Mouse (Mus musculus): Measurements from ENCODE around the gene Akap14.
A peak's percentile ranks its signal among the peaks of the same experiment; 100 is the strongest.
"Not testable (repeated sequence)": the region's sequence is repeated elsewhere in the genome, so short reads cannot be mapped to it uniquely, and the experiment has no call there.

Akap14 gene

GRCm38 (mm10) chrX:37168742-37169141, at the start of gene Akap14:
Gene Akap14 (minus strand): TSS chrX:37168842.
- DNase-seq: no peak

GRCm38 (mm10) chrX:37210941-37211340, 42.3 kb upstream of the Akap14 start, which contains the start of gene Gm9:
Gene Gm9 (minus strand): TSS chrX:37211041.
- DNase-seq: no peak

GRCm38 (mm10) chrX:37198676-37199075, 30.0 kb upstream of the Akap14 start:
- no peak for DNase-seq

- peak in 1 of 2 experiments; percentile 17 for DNase-seq
Observed at GRCm38 (mm10) chrX:37191744-37192379, 23.2 kb upstream of the Akap14 start.

GRCm38 (mm10) chrX:37191105-37191743, 22.6 kb upstream of the Akap14 start, which contains the start of the genes Ndufa1 and Rnf113a1:
Gene Ndufa1 (minus strand): TSS chrX:37191163.
Gene Rnf113a1 (plus strand): TSS chrX:37191245.
- DNase-seq: peak; percentile 86

- no peak for DNase-seq
Observed at GRCm38 (mm10) chrX:37190755-37191104, 22.1 kb upstream of the Akap14 start.

- peak; percentile 12 to 16 for DNase-seq
Observed at GRCm38 (mm10) chrX:37184401-37184800, 15.8 kb upstream of the Akap14 start.

GRCm38 (mm10) chrX:37167085-37167484, 1.6 kb downstream of the Akap14 start:
- peak; percentile 40 to 44 for DNase-seq

- DNase-seq: no peak
Observed at GRCm38 (mm10) chrX:37163115-37163514, 5.5 kb downstream of the Akap14 start.

GRCm38 (mm10) chrX:37161169-37161568, 7.5 kb downstream of the Akap14 start:
- DNase-seq: no peak

- DNase-seq: peak in 1 of 2 experiments; percentile 6
Observed at GRCm38 (mm10) chrX:37157839-37158238, 10.8 kb downstream of the Akap14 start.

GRCm38 (mm10) chrX:37144954-37145353, 23.7 kb downstream of the Akap14 start:
- DNase-seq: peak in 1 of 2 experiments; percentile 9

- not testable (repeated sequence) for DNase-seq
Observed at GRCm38 (mm10) chrX:37144498-37144897, 24.1 kb downstream of the Akap14 start.

GRCm38 (mm10) chrX:37141732-37142131, 26.9 kb downstream of the Akap14 start:
- DNase-seq: no peak

GRCm38 (mm10) chrX:37126671-37127358, 41.8 kb downstream of the Akap14 start, which contains the start of gene Nkap:
Gene Nkap (plus strand): TSS chrX:37126795.
- peak; percentile 85 for DNase-seq

GRCm38 (mm10) chrX:37125511-37125910, 43.1 kb downstream of the Akap14 start:
- DNase-seq: no peak

GRCm38 (mm10) chrX:37120212-37120611, 48.4 kb downstream of the Akap14 start:
- no peak for DNase-seq

GRCm38 (mm10) chrX:37119585-37119984, 49.1 kb downstream of the Akap14 start:
- DNase-seq: no peak

- DNase-seq: no peak
Observed at GRCm38 (mm10) chrX:37117085-37117484, 51.6 kb downstream of the Akap14 start.

- DNase-seq: no peak
Observed at GRCm38 (mm10) chrX:37110881-37111193, 57.8 kb downstream of the Akap14 start.

- peak; percentile 91 for DNase-seq
Observed at GRCm38 (mm10) chrX:37110193-37110880, 58.3 kb downstream of the Akap14 start, which contains the start of gene Upf3b. Gene Upf3b (minus strand): TSS chrX:37110322.

GRCm38 (mm10) chrX:37109526-37110192, 59.0 kb downstream of the Akap14 start:
- DNase-seq: no peak
